Mouse (Mus musculus): ENCODE results near the gene Cntrl.

DNA sequence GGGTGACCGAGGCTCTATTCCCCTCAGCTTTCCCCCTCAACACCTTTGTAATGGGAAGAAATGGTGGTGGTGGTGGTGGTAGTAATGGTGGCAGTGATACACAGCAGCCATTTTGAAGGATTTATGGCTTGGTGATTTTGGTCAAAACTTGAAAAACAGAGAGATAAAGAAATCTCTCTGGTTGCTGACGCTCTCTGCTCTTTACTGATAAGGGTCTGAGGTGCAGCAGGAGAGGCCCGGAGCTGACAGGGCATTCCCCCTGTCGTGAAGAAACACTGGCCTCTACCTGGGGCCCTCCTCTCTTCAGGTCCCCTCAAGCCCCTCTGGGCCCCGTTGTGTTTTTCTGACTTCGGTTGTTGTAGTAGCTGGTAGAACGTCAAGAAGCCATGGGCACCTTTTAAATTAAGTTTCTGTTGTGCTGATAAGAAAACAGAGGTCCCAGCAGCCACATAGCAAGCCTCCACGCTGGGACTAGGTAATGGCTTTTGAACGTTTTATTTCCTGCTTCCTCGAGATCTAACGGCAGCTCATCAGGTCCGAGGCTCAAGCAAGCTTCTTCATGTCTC, 104.1 kb downstream of the Cntrl start:
- TF ChIP-seq GATA1 (IDR thresholded peaks at IDR 0.05; ENCODE audit: low read length): peak; percentile 32; the same call in 1 of the 2 replicates
- no peak for TF ChIP-seq TAL1 (IDR thresholded peaks at IDR 0.05; ENCODE audit: low read length)

All from erythroblast, embryonic 14.5 days (primary cell).